In the genomic region with DNA sequence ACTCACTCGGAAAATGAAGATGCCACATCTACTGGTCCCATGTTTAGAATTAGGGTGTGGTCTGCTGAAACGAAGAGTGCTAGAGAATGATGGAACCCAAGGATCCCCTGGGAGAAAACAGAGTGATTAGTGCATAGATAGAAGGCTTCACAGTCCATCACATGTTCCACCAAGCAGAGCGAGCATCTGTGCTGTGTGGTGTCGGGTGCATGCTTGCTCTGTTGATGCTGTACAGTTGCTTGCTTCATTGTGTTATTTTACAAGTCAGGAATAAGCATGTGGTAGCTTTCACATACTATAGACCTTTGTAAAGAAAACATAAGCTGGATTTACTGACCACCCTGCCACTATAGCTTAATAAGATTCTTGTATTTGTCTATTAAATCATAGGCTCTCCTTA, we compare ENCODE assay signal across 25 mouse cellular contexts.
"Had no signal": no experiment of that assay in that cellular context is flagged by ENCODE, and none has a peak within 500 bp of the region (broad histone marks: within the 10 kb centered on the region; RNA-seq: fewer than 3 reads in every experiment).

No protein-coding gene starts in this region.

- H3K4me2 ChIP-seq: limb, embryonic 12.5 days; limb, embryonic 13.5 days; limb, embryonic 15.5 days; liver, embryonic 11.5 days; liver, embryonic 12.5 days; liver, embryonic 13.5 days; liver, embryonic 15.5 days; lung, embryonic 14.5 days; lung, embryonic 15.5 days; midbrain, embryonic 12.5 days; midbrain, embryonic 13.5 days; midbrain, embryonic 15.5 days had no signal

- H3K4me1 ChIP-seq: limb, embryonic 10.5 days; limb, embryonic 12.5 days; limb, embryonic 13.5 days; limb, embryonic 15.5 days; liver, embryonic 12.5 days; liver, embryonic 13.5 days; liver, embryonic 15.5 days; lung, embryonic 15.5 days; midbrain, embryonic 10.5 days; midbrain, embryonic 12.5 days; midbrain, embryonic 13.5 days; midbrain, embryonic 15.5 days had no signal

- H3K27me3 ChIP-seq: limb, embryonic 12.5 days; limb, embryonic 13.5 days; limb, embryonic 15.5 days; liver, embryonic 12.5 days; liver, embryonic 13.5 days; liver, embryonic 15.5 days; lung, embryonic 15.5 days; megakaryocyte, embryonic 14.5 days; midbrain, embryonic 12.5 days; midbrain, embryonic 13.5 days; midbrain, embryonic 15.5 days had no signal

- H3K27ac ChIP-seq: left cerebral cortex, adult 2 months; limb, embryonic 10.5 days; limb, embryonic 12.5 days; limb, embryonic 13.5 days; limb, embryonic 15.5 days; liver, embryonic 12.5 days; liver, embryonic 13.5 days; liver, embryonic 14.5 days; liver, embryonic 15.5 days; lung, embryonic 15.5 days; macrophage; midbrain, embryonic 10.5 days; midbrain, embryonic 12.5 days; midbrain, embryonic 13.5 days; midbrain, embryonic 15.5 days had no signal

- ATAC-seq: liver, embryonic 12.5 days had no signal

- H3K4me3 ChIP-seq: left cerebral cortex, adult 2 months; limb, embryonic 10.5 days; limb, embryonic 12.5 days; limb, embryonic 13.5 days; limb, embryonic 15.5 days; liver, embryonic 12.5 days; liver, embryonic 13.5 days; liver, embryonic 15.5 days; lung, embryonic 15.5 days; megakaryocyte, embryonic 14.5 days; midbrain, embryonic 10.5 days; midbrain, embryonic 12.5 days; midbrain, embryonic 13.5 days; midbrain, embryonic 15.5 days; myocyte had no signal

- H3K9me3 ChIP-seq: limb, embryonic 10.5 days; limb, embryonic 12.5 days; limb, embryonic 13.5 days; limb, embryonic 15.5 days; liver, embryonic 12.5 days; liver, embryonic 13.5 days; liver, embryonic 15.5 days; lung, embryonic 15.5 days; megakaryocyte, embryonic 14.5 days; midbrain, embryonic 10.5 days; midbrain, embryonic 12.5 days; midbrain, embryonic 13.5 days; midbrain, embryonic 15.5 days had no signal

- H3K9ac ChIP-seq: limb, embryonic 12.5 days; limb, embryonic 13.5 days; limb, embryonic 15.5 days; liver, embryonic 12.5 days; liver, embryonic 13.5 days; liver, embryonic 14.5 days; liver, embryonic 15.5 days; liver, postnatal 0 days; lung, embryonic 14.5 days; lung, embryonic 15.5 days; midbrain, embryonic 12.5 days; midbrain, embryonic 13.5 days; midbrain, embryonic 15.5 days had no signal

- DNase-seq: left cerebral cortex, postnatal 4 days; liver; liver, embryonic 13.5 days; liver, postnatal 0 days; lung, adult 18-20 months; lung, adult 2 months; lung, postnatal 4 days had no signal
